In genomic region chr12:109706820-109707219, GRCm38 (mm10) we compare ENCODE assay signal across 16 mouse cellular contexts.
DNase-seq lines count a peak whose midpoint lies in the region; ATAC-seq and TF ChIP-seq lines count a peak whose summit lies in the region.
"Had no signal": no experiment of that assay in that cellular context is flagged by ENCODE, and none has a peak within 500 bp of the region (broad histone marks: within the 10 kb centered on the region; RNA-seq: fewer than 3 reads in every experiment).

No protein-coding gene starts in this region.

- no peak for TF ChIP-seq POLR2A in brain, embryonic 14.5 days (IDR thresholded peaks at IDR 0.05; ENCODE audit: borderline replicate concordance, extremely low read depth, insufficient read depth, insufficient read length, poor library complexity, severe bottlenecking)

- WGBS in hindbrain, embryonic 10.5 days, result 95% methylated on average over 6 of the region's 6 CpGs
- WGBS in hindbrain, embryonic 16.5 days, result 80% methylated on average over 5 of the region's 6 CpGs
- 64% methylated on average over 6 of the region's 6 CpGs for WGBS in lung, embryonic 14.5 days
- 38% methylated on average over 5 of the region's 6 CpGs for WGBS in stomach, embryonic 15.5 days

- H3K27ac ChIP-seq in hindbrain, embryonic 10.5 days, result no peak overlapping the region
- H3K27ac ChIP-seq in hindbrain, embryonic 16.5 days (ENCODE audit: low read depth, low read length), result no peak overlapping the region
- H3K27ac ChIP-seq in lung, embryonic 14.5 days (ENCODE audit: low read depth), result no peak overlapping the region
- no peak overlapping the region for H3K27ac ChIP-seq in stomach, embryonic 15.5 days
- H3K27ac ChIP-seq: heart, embryonic 13.5 days; hindbrain, embryonic 14.5 days had no signal

- no peak overlapping the region for H3K4me3 ChIP-seq in hindbrain, embryonic 10.5 days
- H3K4me3 ChIP-seq in hindbrain, embryonic 16.5 days (ENCODE audit: low read length), result no peak overlapping the region
- no peak overlapping the region for H3K4me3 ChIP-seq in lung, embryonic 14.5 days (ENCODE audit: low read depth, low read length)
- H3K4me3 ChIP-seq in stomach, embryonic 15.5 days (replicated peaks), result no peak overlapping the region
- H3K4me3 ChIP-seq: heart, embryonic 13.5 days had no signal

- TF ChIP-seq CTCF in lung, embryonic 14.5 days (IDR thresholded peaks at IDR 0.05; ENCODE audit: low read depth), result no peak
- no peak for TF ChIP-seq CTCF in brain, embryonic 14.5 days (IDR thresholded peaks at IDR 0.05; ENCODE audit: borderline replicate concordance, extremely low read depth, insufficient read depth, insufficient read length)

- H3K36me3 ChIP-seq in hindbrain, embryonic 10.5 days, result peaks cover 32% of the 10 kb centered on the region
- 0 out of 2 replicates have a peak, but pooled peaks cover under 1% of the 10 kb centered on the region for H3K36me3 ChIP-seq in hindbrain, embryonic 16.5 days (ENCODE audit: control insufficient read depth, insufficient read depth, low read length)
- peaks cover 20% of the 10 kb centered on the region; the same call in 1 of the 2 replicates for H3K36me3 ChIP-seq in lung, embryonic 14.5 days (ENCODE audit: insufficient read depth)
- peaks cover 11% of the 10 kb centered on the region for H3K36me3 ChIP-seq in stomach, embryonic 15.5 days

- no peak overlapping the region for H3K4me2 ChIP-seq in hindbrain, embryonic 16.5 days (ENCODE audit: low read length)
- H3K4me2 ChIP-seq in lung, embryonic 14.5 days, result no peak overlapping the region
- no peak overlapping the region for H3K4me2 ChIP-seq in stomach, embryonic 15.5 days
- H3K4me2 ChIP-seq: heart, embryonic 13.5 days; hindbrain, embryonic 14.5 days had no signal

- no peak for ATAC-seq in hindbrain, embryonic 16.5 days
- ATAC-seq in lung, embryonic 14.5 days (ENCODE audit: insufficient read depth), result peak; percentile 58; the same call in 1 of the 2 replicates
- 0 out of 2 replicates have a peak, but pooled peaks have one; percentile 35 for ATAC-seq in stomach, embryonic 15.5 days (ENCODE audit: insufficient read depth, low FRiP score, low read depth)
- ATAC-seq: forebrain, postnatal 0 days; inflammation-experienced regulatory T-cells, adult 6 months had no signal

- H3K9me3 ChIP-seq in hindbrain, embryonic 10.5 days, result no peaks in the 10 kb centered on the region
- no peaks in the 10 kb centered on the region for H3K9me3 ChIP-seq in hindbrain, embryonic 16.5 days (ENCODE audit: control insufficient read depth, low read length)
- no peaks in the 10 kb centered on the region for H3K9me3 ChIP-seq in lung, embryonic 14.5 days (ENCODE audit: low read depth, low read length)
- no peaks in the 10 kb centered on the region for H3K9me3 ChIP-seq in stomach, embryonic 15.5 days
- H3K9me3 ChIP-seq: heart, embryonic 13.5 days had no signal

- H3K4me1 ChIP-seq in hindbrain, embryonic 10.5 days (replicated peaks), result no peaks in the 10 kb centered on the region
- no peaks in the 10 kb centered on the region for H3K4me1 ChIP-seq in hindbrain, embryonic 16.5 days (ENCODE audit: control insufficient read depth, insufficient read depth, low read depth, low read length)
- no peaks in the 10 kb centered on the region for H3K4me1 ChIP-seq in lung, embryonic 14.5 days (ENCODE audit: insufficient read depth)
- H3K4me1 ChIP-seq in stomach, embryonic 15.5 days, result no peaks in the 10 kb centered on the region

- no peaks in the 10 kb centered on the region for H3K27me3 ChIP-seq in hindbrain, embryonic 10.5 days (ENCODE audit: insufficient read depth, poor library complexity, severe bottlenecking)
- no peaks in the 10 kb centered on the region for H3K27me3 ChIP-seq in hindbrain, embryonic 16.5 days (replicated peaks; ENCODE audit: control insufficient read depth, insufficient read depth, low read length)
- H3K27me3 ChIP-seq in lung, embryonic 14.5 days (ENCODE audit: insufficient read depth, low read length), result no peaks in the 10 kb centered on the region
- no peaks in the 10 kb centered on the region for H3K27me3 ChIP-seq in stomach, embryonic 15.5 days (replicated peaks)
- H3K27me3 ChIP-seq: heart, embryonic 13.5 days had no signal

- DNase-seq in hindbrain, embryonic 10.5 days (ENCODE audit: low spot score), result peak; percentile 1
- DNase-seq in lung, embryonic 14.5 days, result peak; percentile 65
- DNase-seq in lung, adult 18-20 months, result no peak
- DNase-seq in brain, embryonic 14.5 days (ENCODE audit: low read depth), result peak; percentile 11
- no peak for DNase-seq in spleen, adult 12 weeks (ENCODE audit: low spot score)
- DNase-seq: adrenal gland, adult 2 months; adrenal gland, postnatal 25 days; cerebellum, postnatal 10 days; forebrain, postnatal 0 days; gastrocnemius, postnatal 14 days; heart, postnatal 4 days had no signal

- no peak overlapping the region for H3K9ac ChIP-seq in hindbrain, embryonic 16.5 days (ENCODE audit: low read depth, low read length)
- no peak overlapping the region for H3K9ac ChIP-seq in lung, embryonic 14.5 days
- H3K9ac ChIP-seq in stomach, embryonic 15.5 days, result no peak overlapping the region
- H3K9ac ChIP-seq: forebrain, postnatal 0 days; heart, embryonic 13.5 days; hindbrain, embryonic 14.5 days had no signal

Comparison
In these comparisons a context has a peak if more than half of its experiments do, and no peak if none do; other contexts are left out.
1. DNase-seq: peak in hindbrain, embryonic 10.5 days (single experiment), lung, embryonic 14.5 days (single experiment) and brain, embryonic 14.5 days (single experiment); none in lung, adult 18-20 months (0 of 2) and spleen, adult 12 weeks (single experiment).